Mouse (Mus musculus) Patski (cell line): ENCODE measurements at regions not wholly inside any gene's neighbourhood (a gene's known extent, or its start where the extent isn't known, plus 50 kb on each side); places are given as distances from the start of the nearest gene placed in this dataset.
A peak's percentile ranks its signal among the peaks of the same experiment; 100 is the strongest.
"Not testable (repeated sequence)": the region's sequence is repeated elsewhere in the genome, so short reads cannot be mapped to it uniquely, and the experiment has no call there.

Experiments
- ATAC-seq: fragments of 100-300 bp; one replicate; pipeline ENCODE4 v1.8.0; 2021
- CTCF ChIA-PET: fragments of 350-600 bp; sonication (Branson Sonifier 250); formaldehyde crosslinking; loops from one replicate; lab custom pipeline; 2022; ENCODE audit warnings: inconsistent platforms; lab: Charles Lee
- POLR2A ChIA-PET: fragments of 350-600 bp; sonication (Branson Sonifier 250); formaldehyde crosslinking; loops from one replicate; lab custom pipeline; 2022; ENCODE audit warnings: antibody characterized with exemption, inconsistent platforms; lab: Charles Lee
- DNase-seq: peaks from one replicate; pipeline ENCODE4 v3.0.0-alpha.2; 2011; ENCODE audit warnings: low read depth, low spot score
- H3K27me3 ChIP-seq: fragments of 371-371 bp; one replicate; pipeline ENCODE4 v1.5.1; 2021
- CTCF ChIP-seq: fragments of 100-300 bp; IDR thresholded peaks from one replicate; pipeline ENCODE4 v1.5.1; 2021
- in situ Hi-C: fragments of 300-500 bp; cut with MboI; formaldehyde crosslinking; loops from 3 replicates; pipeline ENCODE4 v1.11.1; 2018; ENCODE audit warnings: low pct_unique_long_range_greater_than_20kb, mixed read lengths

GRCm38 (mm10) chr12:21680026-21680425 lies 262.6 kb upstream of the Ywhaq start:
- H3K27me3 ChIP-seq, POLR2A ChIA-PET, DNase-seq, ATAC-seq, in situ Hi-C loops, CTCF ChIA-PET: not testable (repeated sequence)

GRCm38 (mm10) chr12:21649381-21649780 lies 231.9 kb upstream of the Ywhaq start:
- CTCF ChIA-PET, POLR2A ChIA-PET, H3K27me3 ChIP-seq, DNase-seq, ATAC-seq: not testable (repeated sequence)
- in situ Hi-C loops, result loop anchor here (25.0 kb wide), 1 partner anchor 862 kb away; no protein-coding TSS in a partner anchor

- POLR2A ChIA-PET, in situ Hi-C loops, ATAC-seq, H3K27me3 ChIP-seq, DNase-seq, CTCF ChIA-PET: not testable (repeated sequence)
Observed at GRCm38 (mm10) chr12:21613781-21614180, 196.3 kb upstream of the Ywhaq start.

GRCm38 (mm10) chr12:21568415-21569040 lies 151.1 kb upstream of the Ywhaq start:
- ChIA-PET POLR2A (no interaction called here), CTCF (no interaction called here)
- TF ChIP-seq CTCF, result no peak
- no peaks in the 10 kb centered on the region for H3K27me3 ChIP-seq
- ATAC-seq, result peak; percentile 35
- DNase-seq, result no peak
- in situ Hi-C loops, result no loop called here

- ATAC-seq, CTCF ChIA-PET, DNase-seq, H3K27me3 ChIP-seq, POLR2A ChIA-PET, in situ Hi-C loops: not testable (repeated sequence)
Observed at GRCm38 (mm10) chr12:21543962-21544361, 126.5 kb upstream of the Ywhaq start.

- peak; percentile 95 for ATAC-seq
- POLR2A ChIA-PET, in situ Hi-C loops, CTCF ChIA-PET, H3K27me3 ChIP-seq: not testable (repeated sequence)
- DNase-seq, result peak; percentile 28
Observed at GRCm38 (mm10) chr12:21543153-21543894, 125.9 kb upstream of the Ywhaq start.

- in situ Hi-C loops, result no loop called here
- POLR2A ChIA-PET, result no interaction called here
- ATAC-seq (no peak), DNase-seq (no peak)
- no peaks in the 10 kb centered on the region for H3K27me3 ChIP-seq
- CTCF ChIA-PET, result no interaction called here
- TF ChIP-seq CTCF, result no peak
Observed at GRCm38 (mm10) chr12:21531766-21532165, 114.3 kb upstream of the Ywhaq start.

- POLR2A ChIA-PET, CTCF ChIA-PET, H3K27me3 ChIP-seq, ATAC-seq, DNase-seq, in situ Hi-C loops: not testable (repeated sequence)
Observed at GRCm38 (mm10) chr12:21529367-21529766, 111.9 kb upstream of the Ywhaq start.

- in situ Hi-C loops, ATAC-seq, DNase-seq, CTCF ChIA-PET, POLR2A ChIA-PET, H3K27me3 ChIP-seq: not testable (repeated sequence)
Observed at GRCm38 (mm10) chr12:21527336-21527735, 109.9 kb upstream of the Ywhaq start.

- in situ Hi-C loops, CTCF ChIA-PET, POLR2A ChIA-PET: not testable (repeated sequence)
Observed at GRCm38 (mm10) chr12:21526906-21527305, 109.5 kb upstream of the Ywhaq start.

GRCm38 (mm10) chr12:21525567-21525966 lies 108.1 kb upstream of the Ywhaq start:
- CTCF ChIA-PET, ATAC-seq, POLR2A ChIA-PET, DNase-seq, H3K27me3 ChIP-seq, in situ Hi-C loops: not testable (repeated sequence)
- peak; percentile 58 for TF ChIP-seq CTCF

More at GRCm38 (mm10) chr12:21526906-21527305, 109.5 kb upstream of the Ywhaq start:
- DNase-seq, H3K27me3 ChIP-seq, ATAC-seq: not testable (repeated sequence)
